Mouse (Mus musculus) intestine, postnatal 0 days (tissue): ENCODE data around the gene Snx25. TPM values are rescaled to one million over a fixed set of nuclear protein-coding genes. Genes with fewer than 3 reads are reported as not detected.
"Not testable (repeated sequence)": the region's sequence is repeated elsewhere in the genome, so short reads cannot be mapped to it uniquely, and the experiment has no call there.

Experiments used
- ATAC-seq: fragments of 200-750 bp; cut with Nextera tagmentation; 2 replicates; pipeline ENCODE4 v1.8.0; 2017; ENCODE audit warnings: mild to moderate bottlenecking, moderate TSS enrichment, moderate library complexity
- H3K27ac ChIP-seq: fragments of 300-500 bp; sonication (generic); 2 replicates; pipeline ENCODE4 v1.5.1; 2014; ENCODE audit warnings: mild to moderate bottlenecking, low read depth, low read length, moderate library complexity
- H3K27me3 ChIP-seq: fragments of 300-500 bp; sonication (generic); replicated peaks from 2 replicates; pipeline ENCODE4 v1.6.1; 2014; ENCODE audit warnings: low read length, mixed read lengths; ENCODE audit not compliant: control insufficient read depth, insufficient read depth
- H3K36me3 ChIP-seq: fragments of 300-500 bp; sonication (generic); 2 replicates; pipeline ENCODE4 v1.6.1; 2014; ENCODE audit warnings: mild to moderate bottlenecking, moderate library complexity; ENCODE audit not compliant: control insufficient read depth, insufficient read depth
- H3K4me1 ChIP-seq: fragments of 300-500 bp; sonication (generic); replicated peaks from 2 replicates; pipeline ENCODE4 v1.6.1; 2014; ENCODE audit warnings: antibody characterized with exemption, low read length, mixed read lengths; ENCODE audit not compliant: control insufficient read depth, insufficient read depth
- H3K4me2 ChIP-seq: fragments of 300-500 bp; sonication (generic); replicated peaks from 2 replicates; pipeline ENCODE4 v1.6.1; 2014; ENCODE audit warnings: low read depth, mild to moderate bottlenecking, moderate library complexity
- H3K4me3 ChIP-seq: fragments of 300-500 bp; sonication (generic); 2 replicates; pipeline ENCODE4 v1.5.1; 2014; ENCODE audit warnings: low read depth, low read length
- H3K9ac ChIP-seq: fragments of 300-500 bp; sonication (generic); 2 replicates; pipeline ENCODE4 v1.6.1; 2014; ENCODE audit warnings: mild to moderate bottlenecking, low read depth, low read length
- H3K9me3 ChIP-seq: fragments of 300-500 bp; sonication (generic); 2 replicates; pipeline ENCODE4 v1.6.1; 2016; ENCODE audit warnings: mixed run types; ENCODE audit not compliant: control insufficient read depth
- CTCF ChIP-seq: sonication (generic); IDR thresholded peaks from 2 replicates; pipeline ENCODE4 v1.5.1; 2016; ENCODE audit warnings: low read depth, mild to moderate bottlenecking, control low read depth, antibody characterized with exemption, moderate library complexity
- WGBS: fragments of 180-500 bp; shearing (Covaris S2); extraction: QIAGEN DNeasy Blood & Tissue Kit; methylation state at CpG from one replicate; pipeline ENCODE4 v1.1.7; 2014; 5-methylcytosine and 5-hydroxymethylcytosine counted together
- polyA plus RNA-seq: library from polyadenylated mRNA; unstranded; fragments of >200 nt; fragmentation: Nextera tagmentation; extraction: Ambion mirVana; gene quantifications from 2 replicates; pipeline ENCODE4 v1.2.1, GENCODE M21; 2015

The Snx25 gene
- polyA plus RNA-seq, 1 experiment from 2014 or later, result 12.1 TPM

DNA sequence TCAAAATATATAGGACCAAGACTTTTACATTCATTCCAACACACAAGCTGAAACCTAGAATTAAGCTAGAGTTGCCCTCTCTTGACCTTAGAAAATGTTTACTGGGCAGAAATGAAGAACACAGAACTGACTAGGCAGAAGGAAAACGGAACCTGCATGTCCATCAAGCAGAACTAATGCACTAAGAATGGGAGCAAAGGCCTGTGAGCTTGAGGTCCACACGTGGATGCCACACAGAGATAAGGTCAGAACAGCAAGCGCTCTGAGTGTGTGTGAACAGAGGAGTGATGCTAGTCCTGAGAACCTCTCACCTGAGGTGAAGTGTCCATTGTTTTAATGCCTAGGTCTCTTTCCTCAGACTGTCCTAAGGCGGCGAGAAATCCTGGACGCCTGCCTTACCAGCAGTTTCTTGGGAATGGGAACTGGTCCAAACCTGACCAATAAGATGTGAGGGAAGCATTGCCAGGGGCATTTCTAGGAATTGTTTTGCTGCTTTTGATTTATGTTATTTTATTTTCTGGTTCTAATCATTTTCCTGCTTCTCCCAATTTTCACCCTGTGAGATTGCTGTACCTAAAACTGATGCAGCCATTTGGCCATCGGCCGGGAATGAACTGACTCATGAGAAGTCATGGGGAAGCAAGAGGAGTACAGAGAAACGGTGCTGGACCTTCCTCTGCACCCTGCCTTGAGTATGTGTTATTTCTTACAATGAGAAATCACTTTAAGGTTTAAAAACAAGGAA, 11.4 kb downstream of the Snx25 start:
- Histone ChIP-seq H3K36me3 (no peaks in the 10 kb centered on the region), H3K27ac (no peak overlapping the region), H3K27me3 (no peaks in the 10 kb centered on the region), H3K4me2 (no peak overlapping the region), H3K4me3 (no peak overlapping the region), H3K9ac (no peak overlapping the region), H3K4me1 (peaks cover 8% of the 10 kb centered on the region), H3K9me3 (no peaks in the 10 kb centered on the region)
- WGBS, result 75% methylated on average over 9 of the region's 9 CpGs
- no peak for ATAC-seq
- TF ChIP-seq CTCF, result no peak

DNA sequence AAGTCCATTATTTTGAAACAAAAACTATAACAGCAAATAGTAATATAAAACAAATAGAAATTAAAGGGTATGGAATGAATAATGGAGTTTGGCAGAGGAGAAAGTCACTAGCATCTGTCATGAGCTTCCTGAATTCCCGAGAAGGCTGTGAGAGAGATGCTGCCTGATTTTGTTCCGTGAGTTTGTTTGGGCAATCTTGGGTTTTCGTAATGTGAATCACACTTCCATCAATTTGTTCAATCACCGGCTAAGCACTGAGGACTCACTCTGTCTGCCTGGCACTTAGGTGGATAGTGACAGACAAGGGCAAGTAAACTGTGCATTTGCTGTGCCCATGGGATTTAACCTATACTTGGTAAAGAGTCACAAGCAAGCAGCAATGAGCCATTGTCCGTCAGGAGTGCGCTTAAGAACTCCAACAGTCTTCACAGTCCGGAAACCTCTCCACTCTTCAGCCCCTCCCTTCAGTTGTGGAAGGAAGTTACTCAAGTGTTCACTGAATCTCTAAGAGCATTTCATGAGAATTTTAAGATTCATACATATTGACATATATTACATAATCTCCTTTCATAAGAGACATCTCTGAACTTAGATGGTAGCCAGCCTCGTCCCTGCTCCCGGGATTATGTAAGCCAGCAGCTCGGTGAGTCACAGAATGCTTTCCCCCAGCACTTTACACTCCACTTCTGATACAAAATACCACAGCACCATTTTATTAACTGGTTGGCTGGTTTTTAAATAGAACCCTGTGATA, 13.9 kb downstream of the Snx25 start:
- Histone ChIP-seq H3K9ac (no peak overlapping the region), H3K4me2 (no peak overlapping the region), H3K9me3 (0 out of 2 replicates have a peak, but pooled peaks cover 2% of the 10 kb centered on the region), H3K4me1 (peaks cover 8% of the 10 kb centered on the region), H3K27ac (no peak overlapping the region), H3K4me3 (no peak overlapping the region), H3K36me3 (no peaks in the 10 kb centered on the region), H3K27me3 (no peaks in the 10 kb centered on the region)
- WGBS, result 76% methylated on average over 10 of the region's 10 CpGs
- no peak for ATAC-seq
- TF ChIP-seq CTCF, result no peak

DNA sequence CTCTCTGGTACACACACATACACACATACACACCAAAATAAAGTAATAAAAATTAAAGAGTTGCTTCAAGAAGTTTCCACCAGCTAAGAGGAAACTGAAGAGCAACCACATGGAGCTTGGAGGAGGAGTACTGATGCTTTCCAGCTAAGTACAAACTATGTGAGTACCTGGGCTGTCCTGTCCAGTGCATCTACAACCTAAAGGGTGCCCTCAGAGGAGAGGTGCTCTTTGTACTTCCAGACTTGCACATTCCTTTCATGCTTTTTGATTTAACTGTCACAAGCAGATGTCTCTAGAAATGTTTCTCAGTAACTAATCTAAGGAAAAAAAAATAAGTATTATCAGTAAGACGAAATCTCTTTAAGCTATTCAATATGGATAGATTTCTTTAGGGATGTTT, 14.6 kb downstream of the Snx25 start:
- TF ChIP-seq CTCF, result no peak
- peaks cover 4% of the 10 kb centered on the region for H3K4me1 ChIP-seq
- H3K27ac ChIP-seq, result no peak overlapping the region
- H3K27me3 ChIP-seq, result no peaks in the 10 kb centered on the region
- H3K36me3 ChIP-seq, result no peaks in the 10 kb centered on the region
- H3K4me2 ChIP-seq, result no peak overlapping the region
- no peak overlapping the region for H3K9ac ChIP-seq
- no peak for ATAC-seq
- 0 out of 2 replicates have a peak, but pooled peaks cover 2% of the 10 kb centered on the region for H3K9me3 ChIP-seq
- H3K4me3 ChIP-seq, result no peak overlapping the region
- WGBS, result 85% methylated on average over 1 of the region's 1 CpGs

DNA sequence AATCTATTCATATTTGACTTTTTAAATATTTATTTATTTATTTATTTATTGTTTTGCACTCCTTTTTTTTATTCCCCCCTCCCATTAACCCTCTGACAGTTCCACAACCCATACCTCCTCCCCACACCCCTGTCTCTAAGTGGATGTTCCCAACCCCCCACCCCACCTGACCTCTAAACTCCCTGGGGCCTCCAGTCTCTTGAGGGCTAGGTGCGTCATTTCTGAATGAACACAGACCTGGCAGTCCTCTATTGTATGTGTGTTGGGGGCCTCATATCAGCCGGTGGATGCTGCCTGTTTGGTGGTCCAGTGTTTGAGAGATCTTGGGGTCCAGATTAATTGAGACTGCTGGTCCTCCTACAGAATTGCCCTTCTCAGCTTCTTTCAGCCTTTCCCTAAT, 16.4 kb downstream of the Snx25 start:
- not testable (repeated sequence) for H3K4me2 ChIP-seq, ATAC-seq, H3K9me3 ChIP-seq, H3K36me3 ChIP-seq, H3K4me3 ChIP-seq, H3K27me3 ChIP-seq, H3K9ac ChIP-seq, H3K4me1 ChIP-seq, H3K27ac ChIP-seq
- WGBS, result 83% methylated on average over 2 of the region's 2 CpGs

DNA sequence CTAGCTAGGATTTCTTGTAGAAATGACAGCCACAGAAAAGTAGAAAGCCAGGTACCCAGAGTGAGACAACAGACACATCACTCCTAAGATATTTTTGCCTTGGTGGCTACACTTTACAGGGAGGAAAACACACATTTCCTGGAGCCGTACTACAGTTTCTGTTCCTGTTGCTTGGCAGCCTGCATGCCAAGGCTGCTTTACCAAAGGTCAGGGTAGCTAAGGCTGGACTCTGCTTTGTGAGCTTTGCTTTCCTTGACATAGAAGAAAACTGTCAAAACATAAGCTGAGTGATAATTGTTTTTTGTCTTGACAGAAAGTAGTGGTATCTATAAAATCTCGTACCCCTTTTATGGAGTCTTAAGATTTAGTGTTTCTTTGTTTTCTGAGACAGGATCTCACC, 21.5 kb downstream of the Snx25 start:
- Histone ChIP-seq H3K27me3 (no peaks in the 10 kb centered on the region), H3K9ac (no peak overlapping the region), H3K9me3 (0 out of 2 replicates have a peak, but pooled peaks cover 2% of the 10 kb centered on the region), H3K27ac (no peak overlapping the region), H3K4me3 (no peak overlapping the region), H3K4me1 (0 out of 2 replicates have a peak, but pooled peaks cover 3% of the 10 kb centered on the region), H3K36me3 (no peaks in the 10 kb centered on the region), H3K4me2 (no peak overlapping the region)
- no peak for TF ChIP-seq CTCF
- ATAC-seq, result no peak
- WGBS, result 52% methylated on average over 2 of the region's 2 CpGs

DNA sequence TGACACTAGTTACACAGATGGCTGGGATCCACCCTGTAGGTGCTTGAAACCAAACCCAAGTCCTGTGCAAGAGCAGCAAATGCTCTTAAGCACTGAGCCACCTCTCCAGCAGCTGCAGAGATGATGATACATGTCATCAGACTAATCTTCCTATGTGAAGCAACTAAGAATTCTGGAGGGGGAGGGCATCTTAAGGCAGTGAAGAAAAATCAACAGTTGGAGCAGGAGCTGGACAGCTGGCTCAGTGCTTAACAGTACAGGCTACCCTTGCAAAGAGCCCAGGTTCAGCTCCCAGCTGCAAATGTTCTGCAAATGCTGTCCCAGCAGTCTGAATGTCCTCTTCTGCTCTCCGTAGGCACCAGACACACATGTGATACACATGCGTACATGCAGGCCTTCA, 29.5 kb downstream of the Snx25 start:
- TF ChIP-seq CTCF, result no peak
- H3K9ac ChIP-seq, result no peak overlapping the region
- no peaks in the 10 kb centered on the region for H3K9me3 ChIP-seq
- H3K27me3 ChIP-seq, result no peaks in the 10 kb centered on the region
- WGBS, result 80% methylated on average over 2 of the region's 2 CpGs
- no peak overlapping the region for H3K4me2 ChIP-seq
- H3K27ac ChIP-seq, result no peak overlapping the region
- H3K4me3 ChIP-seq, result no peak overlapping the region
- no peak for ATAC-seq
- no peaks in the 10 kb centered on the region for H3K4me1 ChIP-seq
- H3K36me3 ChIP-seq, result peaks cover 8% of the 10 kb centered on the region; the same call in 1 of the 2 replicates
